In the genomic region with DNA sequence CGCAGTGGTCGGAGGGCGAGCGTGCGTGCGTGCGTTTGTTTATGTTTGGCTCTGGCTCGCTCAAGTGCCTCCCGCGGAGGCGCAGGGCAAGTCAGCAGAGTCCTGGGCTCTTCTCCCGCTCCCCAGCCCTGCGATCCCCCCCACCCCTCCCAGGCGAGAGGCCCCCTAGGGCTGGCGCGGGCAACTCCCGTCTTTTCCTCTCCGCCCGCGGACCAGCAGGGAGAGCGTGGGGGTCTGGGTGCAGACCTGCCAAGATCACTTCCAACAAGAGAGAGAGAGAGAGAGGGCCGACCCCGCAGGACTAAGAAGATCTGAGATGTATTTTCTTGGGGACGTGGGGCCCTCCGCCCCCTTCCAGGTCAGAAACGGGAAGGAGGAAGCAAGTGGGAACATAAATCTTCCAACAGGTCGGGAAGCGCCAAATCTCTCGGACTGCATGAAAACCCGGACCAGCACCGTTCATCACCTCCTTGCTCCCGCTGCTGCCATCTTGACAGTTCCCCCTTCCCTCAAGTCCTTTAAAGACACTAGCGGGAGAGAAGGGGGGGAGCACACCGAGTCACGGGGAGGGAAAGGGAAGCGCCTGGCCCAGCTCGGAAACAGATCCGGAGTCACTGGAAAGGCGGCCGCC, we compare ENCODE assay signal across 8 mouse cellular contexts. TPM values are rescaled to one million over a fixed set of nuclear protein-coding genes. Genes with fewer than 3 reads are reported as not detected.
A peak's percentile ranks its signal among the peaks of the same experiment; 100 is the strongest.
DNase-seq lines count a peak whose midpoint lies in the region; ATAC-seq and TF ChIP-seq lines count a peak whose summit lies in the region.

No protein-coding gene starts in this region.

- peak; percentile 7 for ATAC-seq in forebrain, postnatal 0 days
- ATAC-seq in liver, embryonic 12.5 days, result no peak
- ATAC-seq in neural tube, embryonic 15.5 days (ENCODE audit: low FRiP score), result 0 out of 2 replicates have a peak, but pooled peaks have one; percentile 6

- DNase-seq in gastrocnemius, postnatal 36 days, result peak; percentile 23 to 27
- no peak for DNase-seq in gastrocnemius, adult 18-20 months (ENCODE audit: low spot score)
- peak; percentile 52 for DNase-seq in thymus, postnatal 14 days
- no peak for DNase-seq in thymus, postnatal 0 days (ENCODE audit: low spot score)
- no peak for DNase-seq in forebrain, postnatal 0 days
- no peak for DNase-seq in layer of hippocampus, adult 9-11 months

- H3K9me3 ChIP-seq in forebrain, postnatal 0 days (ENCODE audit: low read length), result no peaks in the 10 kb centered on the region
- no peaks in the 10 kb centered on the region for H3K9me3 ChIP-seq in liver, embryonic 12.5 days (replicated peaks)
- no peaks in the 10 kb centered on the region for H3K9me3 ChIP-seq in neural tube, embryonic 15.5 days (replicated peaks)

- 0 out of 2 replicates have a peak, but pooled peaks cover 3% of the 10 kb centered on the region for H3K27me3 ChIP-seq in forebrain, postnatal 0 days (ENCODE audit: insufficient read depth, low read length)
- H3K27me3 ChIP-seq in liver, embryonic 12.5 days (replicated peaks), result no peaks in the 10 kb centered on the region; the same call in 1 of the 2 replicates
- peaks cover 4% of the 10 kb centered on the region; the same call in 1 of the 2 replicates for H3K27me3 ChIP-seq in neural tube, embryonic 15.5 days (replicated peaks)

- H3K27ac ChIP-seq in forebrain, postnatal 0 days (ENCODE audit: low read depth, low read length), result peak overlapping the region; percentile 93
- H3K27ac ChIP-seq in liver, embryonic 12.5 days, result peak overlapping the region; percentile 98
- peak overlapping the region; percentile 100 for H3K27ac ChIP-seq in neural tube, embryonic 15.5 days (replicated peaks)

- peak overlapping the region; percentile 98 for H3K4me2 ChIP-seq in forebrain, postnatal 0 days (ENCODE audit: low read depth)
- peak overlapping the region; percentile 98 for H3K4me2 ChIP-seq in liver, embryonic 12.5 days
- peak overlapping the region; percentile 98 for H3K4me2 ChIP-seq in neural tube, embryonic 15.5 days

- intact Hi-C loops in gastrocnemius, postnatal 36 days (cut with DNase I), result loop anchor here (2.0 to 5.0 kb wide), 2 partner anchors 23 to 244 kb away; no protein-coding TSS in a partner anchor

- WGBS in forebrain, postnatal 0 days, result 2% methylated on average over 40 of the region's 40 CpGs
- under 1% methylated on average over 40 of the region's 40 CpGs for WGBS in liver, embryonic 12.5 days (ENCODE audit: insufficient replicate concordance)
- under 1% methylated on average over 39 of the region's 40 CpGs for WGBS in neural tube, embryonic 15.5 days

- no peaks in the 10 kb centered on the region; the same call in 1 of the 2 replicates for H3K36me3 ChIP-seq in forebrain, postnatal 0 days (ENCODE audit: insufficient read depth)
- H3K36me3 ChIP-seq in liver, embryonic 12.5 days, result peaks cover 39% of the 10 kb centered on the region
- H3K36me3 ChIP-seq in neural tube, embryonic 15.5 days, result no peaks in the 10 kb centered on the region

- H3K4me1 ChIP-seq in forebrain, postnatal 0 days (ENCODE audit: insufficient read depth), result peaks cover 22% of the 10 kb centered on the region; the same call in 1 of the 2 replicates
- H3K4me1 ChIP-seq in liver, embryonic 12.5 days, result peaks cover 54% of the 10 kb centered on the region
- peaks cover 40% of the 10 kb centered on the region for H3K4me1 ChIP-seq in neural tube, embryonic 15.5 days

- peak overlapping the region; percentile 72 for H3K9ac ChIP-seq in forebrain, postnatal 0 days
- H3K9ac ChIP-seq in liver, embryonic 12.5 days, result peak overlapping the region; percentile 99
- peak overlapping the region; percentile 79 for H3K9ac ChIP-seq in neural tube, embryonic 15.5 days (replicated peaks)

- peak overlapping the region; percentile 80 for H3K4me3 ChIP-seq in forebrain, postnatal 0 days (ENCODE audit: low read depth, low read length)
- peak overlapping the region; percentile 98 for H3K4me3 ChIP-seq in liver, embryonic 12.5 days
- H3K4me3 ChIP-seq in neural tube, embryonic 15.5 days (replicated peaks), result peak overlapping the region; percentile 93

- TF ChIP-seq CTCF in forebrain, postnatal 0 days (IDR thresholded peaks at IDR 0.05; ENCODE audit: low read depth), result 0 out of 2 replicates have a peak, but pooled peaks have one; percentile 7

RNA-seq across cellular contexts. Expression of gene Foxo3, which starts 0.6 kb away (rescaled TPM):
- 10 to 100 TPM; 25.6 to 31.0 TPM for total RNA-seq in gastrocnemius, postnatal 36 days (2021)
- 10 to 100 TPM; 23.3 to 29.8 TPM for total RNA-seq in gastrocnemius, adult 18-20 months (2021)
- polyA plus RNA-seq in thymus, postnatal 0 days (2015; fragmentation: Nextera tagmentation; extraction: Ambion mirVana), result 12.1 and 14.0 TPM in 2 replicates
- total RNA-seq in forebrain, postnatal 0 days (2014; rRNA removed), result 24.2 and 29.1 TPM in 2 replicates
- polyA plus RNA-seq in forebrain, postnatal 0 days (2015; fragmentation: Nextera tagmentation; extraction: Ambion mirVana), result 6.4 and 6.5 TPM in 2 replicates
- polyA plus RNA-seq in liver, embryonic 12.5 days (2016; fragmentation: Nextera tagmentation; extraction: Ambion mirVana), result 16.9 and 17.9 TPM in 2 replicates
- 4.6 and 6.2 TPM in 2 replicates for polyA plus RNA-seq in neural tube, embryonic 15.5 days (2015; fragmentation: Nextera tagmentation; extraction: Ambion mirVana)

Comparison
In these comparisons a context has a peak if more than half of its experiments do, and no peak if none do; other contexts are left out.
1. DNase-seq: peak in gastrocnemius, postnatal 36 days (2 of 2) and thymus, postnatal 14 days (single experiment); none in gastrocnemius, adult 18-20 months (single experiment), thymus, postnatal 0 days (single experiment), forebrain, postnatal 0 days (single experiment) and layer of hippocampus, adult 9-11 months (single experiment).
2. Peak in every context shown above with its lines, with median percentiles within 50 percentile points of each other: H3K27ac ChIP-seq, H3K4me2 ChIP-seq, H3K4me3 ChIP-seq and H3K9ac ChIP-seq.